Mouse (Mus musculus) A20 (cell line): ENCODE results near the gene Tmem131.
"Not testable (repeated sequence)": the region's sequence is repeated elsewhere in the genome, so short reads cannot be mapped to it uniquely, and the experiment has no call there.

ENCODE experiments used
- DNase-seq: peaks from one replicate; pipeline ENCODE4 v3.0.0-alpha.2; 2011; ENCODE audit warnings: low read depth, low spot score

Tmem131 gene

GRCm38 (mm10) chr1:36836274-36836954 is 107.1 kb downstream of the Tmem131 start:
- DNase-seq = no peak

- DNase-seq = no peak
Observed at GRCm38 (mm10) chr1:36835593-36835992, 107.9 kb downstream of the Tmem131 start.

DNA sequence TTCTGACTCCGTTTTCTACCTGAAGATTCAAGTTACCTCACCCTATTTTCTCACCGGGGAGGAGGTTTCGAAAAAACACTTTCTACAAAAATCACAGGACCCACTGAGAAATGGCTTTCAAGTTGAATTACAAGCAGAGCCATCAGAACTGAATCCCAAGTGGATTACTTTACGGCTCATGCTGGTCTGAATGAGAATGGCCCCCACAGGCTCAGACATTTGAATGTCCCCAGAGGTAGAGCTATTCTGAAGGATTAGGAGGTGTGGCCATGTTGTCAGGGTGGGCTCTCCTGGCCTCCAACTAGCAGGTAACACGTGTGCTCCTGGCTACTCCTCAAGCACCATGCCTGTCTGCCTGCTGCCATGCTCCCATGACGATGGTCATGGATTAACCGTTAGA is 109.4 kb downstream of the Tmem131 start:
- no peak for DNase-seq

DNA sequence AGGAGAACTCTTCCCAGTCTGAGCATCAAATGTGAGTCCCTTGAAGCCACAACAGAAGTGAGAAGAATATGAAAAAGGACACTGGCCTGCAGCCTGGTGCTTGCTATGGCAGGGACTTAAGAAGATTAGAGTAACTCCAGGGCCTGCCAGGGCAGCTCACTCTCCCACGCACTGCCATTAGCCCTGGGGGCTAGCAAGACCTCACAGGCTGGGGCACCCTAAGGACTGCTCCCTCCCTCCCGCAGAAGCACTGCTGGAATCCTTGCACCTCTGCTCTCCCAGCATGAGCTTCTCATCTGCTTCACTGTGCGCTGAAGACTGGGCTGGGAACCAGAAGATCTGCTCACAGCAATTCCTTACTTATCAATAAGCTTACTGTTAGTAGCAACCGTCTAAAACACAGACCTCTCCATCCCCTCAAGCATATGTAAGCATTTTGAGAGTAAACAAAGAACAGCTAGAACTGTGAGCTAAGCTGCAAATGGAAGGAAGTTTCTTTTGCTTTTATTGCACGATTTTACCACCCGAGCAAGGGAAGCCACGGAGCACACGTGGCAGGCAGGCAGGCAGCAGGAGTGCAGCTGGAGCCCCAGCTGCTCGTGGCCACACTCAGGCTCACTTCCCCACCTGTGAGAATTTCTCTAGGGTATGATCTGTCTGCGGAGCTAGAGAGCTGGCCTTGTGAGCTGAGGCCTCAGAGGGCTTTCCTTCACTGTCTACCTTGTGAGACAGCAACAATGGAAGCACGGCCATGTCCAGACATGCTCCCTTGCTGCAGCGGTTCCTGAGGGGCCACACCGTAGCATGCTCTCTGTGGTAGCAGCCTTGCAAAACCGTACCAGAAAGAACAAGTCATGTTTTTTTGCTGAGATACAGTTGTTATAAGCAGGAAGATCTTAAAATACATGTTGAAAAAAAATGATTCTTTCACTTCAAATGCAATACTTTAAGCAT is 112.3 kb downstream of the Tmem131 start:
- peak; percentile 70 for DNase-seq

GRCm38 (mm10) chr1:36824356-36824755 is 119.1 kb downstream of the Tmem131 start:
- no peak for DNase-seq

- not testable (repeated sequence) for DNase-seq
Observed at GRCm38 (mm10) chr1:36821918-36822317, 121.5 kb downstream of the Tmem131 start.

DNA sequence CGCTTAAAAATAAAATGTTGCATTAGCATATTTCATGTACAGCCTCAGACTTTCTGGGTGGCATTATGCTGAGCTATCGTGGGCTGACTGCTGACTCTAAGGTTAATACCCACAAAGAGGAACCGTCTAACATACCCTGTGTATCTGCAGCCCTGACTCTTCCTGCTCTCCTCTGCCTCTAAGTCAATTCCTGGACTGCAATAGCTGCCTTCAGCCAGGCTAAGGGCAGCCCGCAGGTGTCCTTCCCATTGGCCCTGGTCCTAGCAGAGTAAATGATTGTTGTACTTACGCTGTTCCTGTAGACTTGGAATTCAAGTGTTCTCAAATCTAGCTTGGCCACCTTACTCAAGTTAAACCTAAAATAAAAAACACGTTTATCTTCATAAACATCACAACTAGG is 128.3 kb downstream of the Tmem131 start:
- no peak for DNase-seq

GRCm38 (mm10) chr1:36814271-36814903 is 129.1 kb downstream of the Tmem131 start:
- no peak for DNase-seq

DNA sequence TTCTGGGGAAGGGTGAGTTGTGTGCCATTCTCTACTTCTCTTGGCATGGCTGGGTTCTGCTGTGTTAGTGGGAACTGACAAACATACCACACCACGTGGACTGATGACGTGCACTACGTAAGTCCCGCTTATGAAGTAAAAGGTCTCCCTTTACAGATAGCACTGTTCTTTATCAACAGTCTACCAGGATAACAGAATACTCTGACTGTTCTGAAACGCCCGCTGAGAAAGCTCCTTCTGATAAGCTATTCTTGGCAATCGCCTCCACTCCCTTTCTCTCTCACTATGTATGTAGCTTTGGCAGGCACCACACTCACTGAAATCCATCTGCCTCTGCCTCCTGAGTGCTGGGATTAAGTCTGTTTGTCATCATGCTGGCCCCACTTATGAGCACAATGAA is 130.1 kb downstream of the Tmem131 start:
- DNase-seq = no peak

DNA sequence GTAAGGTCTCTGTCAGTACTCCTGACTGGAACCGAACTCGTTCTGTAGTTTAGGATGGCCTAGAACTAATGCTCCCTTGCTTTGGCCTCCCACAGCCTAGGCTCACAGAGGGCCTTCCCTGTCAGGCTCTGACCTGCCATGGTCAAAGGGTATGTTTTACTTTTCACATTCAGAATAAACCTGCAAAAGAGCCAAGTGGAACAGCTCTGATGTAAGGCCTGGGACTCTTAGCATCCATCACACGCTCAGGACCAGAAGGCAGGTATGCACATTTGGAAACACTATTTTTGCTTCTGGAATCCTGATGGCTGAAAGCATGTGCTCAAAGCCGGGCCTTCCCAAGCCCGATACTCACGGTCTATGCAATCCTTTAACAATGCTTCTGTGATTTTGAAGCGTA is 131.7 kb downstream of the Tmem131 start:
- no peak for DNase-seq

GRCm38 (mm10) chr1:36807782-36808565 is 135.5 kb downstream of the Tmem131 start:
- no peak for DNase-seq

DNA sequence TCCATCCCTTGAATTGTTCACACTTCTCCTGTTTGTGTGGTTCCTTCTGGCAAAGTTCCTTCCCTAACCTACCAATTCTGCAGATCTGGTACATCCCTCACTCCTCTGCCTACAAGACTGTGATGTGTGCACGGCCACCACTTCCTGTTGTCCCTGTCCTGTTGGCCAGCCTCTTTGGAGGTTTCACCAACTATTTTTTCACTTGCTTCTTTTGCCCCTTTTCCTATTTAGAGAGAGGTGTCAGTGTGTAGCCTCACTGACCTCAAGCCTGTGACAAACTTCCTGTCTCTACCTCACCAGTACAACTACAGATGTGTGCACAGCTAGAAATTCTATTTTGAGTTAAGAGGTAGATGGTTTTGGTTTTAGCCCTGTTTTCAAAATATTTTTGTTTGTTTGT is 136.4 kb downstream of the Tmem131 start:
- no peak for DNase-seq

GRCm38 (mm10) chr1:36806181-36806905 is 137.1 kb downstream of the Tmem131 start:
- DNase-seq = no peak

- DNase-seq = no peak
Observed at GRCm38 (mm10) chr1:36804833-36805232, 138.6 kb downstream of the Tmem131 start.

DNA sequence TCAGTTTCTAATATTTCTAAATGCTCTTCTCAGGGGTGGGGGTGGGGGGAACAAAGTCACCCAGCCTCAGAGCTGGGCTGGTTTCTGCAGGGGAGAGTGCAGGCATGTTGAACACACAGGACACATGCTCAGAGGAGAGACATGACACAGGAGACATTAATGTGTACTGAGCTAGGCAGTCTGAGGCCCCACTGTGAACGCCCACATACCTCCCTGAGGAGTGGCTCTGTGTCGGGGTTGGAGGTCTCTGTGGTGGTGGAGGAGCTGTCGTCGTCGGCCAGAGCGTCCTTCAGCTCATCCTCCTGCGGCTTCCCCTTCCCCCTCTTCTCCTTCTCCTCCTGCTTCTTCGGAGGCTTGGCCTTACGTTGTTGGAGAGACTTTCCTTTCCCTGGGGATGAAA is 139.2 kb downstream of the Tmem131 start:
- no peak for DNase-seq

DNA sequence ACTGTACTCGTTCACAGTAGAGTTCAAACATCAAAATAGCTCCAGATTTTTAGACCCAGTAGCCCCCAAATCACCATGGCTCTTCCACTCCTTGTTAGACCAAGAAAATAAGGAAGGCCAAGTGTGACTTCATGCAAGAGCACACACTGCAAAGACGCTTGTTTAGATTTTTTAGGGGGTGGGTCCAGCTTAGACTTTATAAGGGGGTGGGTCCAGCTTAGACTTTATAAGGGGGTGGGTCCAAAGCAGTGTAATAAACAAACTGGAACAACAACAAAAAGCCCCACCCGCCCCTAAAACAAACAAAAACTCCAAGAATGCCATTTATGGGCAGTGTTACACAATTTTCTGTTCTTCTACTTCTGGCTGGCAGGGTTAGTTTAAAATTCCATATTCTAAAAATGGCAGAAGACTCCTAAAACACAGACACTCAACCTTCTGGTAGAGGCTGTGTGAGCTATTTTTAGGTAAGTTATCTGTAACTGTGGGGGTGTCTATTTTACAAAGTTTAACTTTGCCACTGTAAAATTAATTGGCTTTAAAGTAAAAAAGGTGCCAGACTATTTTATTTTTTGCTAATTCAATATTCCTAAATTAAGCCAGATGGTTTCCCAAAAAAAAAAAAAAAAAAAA is 143.0 kb downstream of the Tmem131 start:
- no peak for DNase-seq

DNA sequence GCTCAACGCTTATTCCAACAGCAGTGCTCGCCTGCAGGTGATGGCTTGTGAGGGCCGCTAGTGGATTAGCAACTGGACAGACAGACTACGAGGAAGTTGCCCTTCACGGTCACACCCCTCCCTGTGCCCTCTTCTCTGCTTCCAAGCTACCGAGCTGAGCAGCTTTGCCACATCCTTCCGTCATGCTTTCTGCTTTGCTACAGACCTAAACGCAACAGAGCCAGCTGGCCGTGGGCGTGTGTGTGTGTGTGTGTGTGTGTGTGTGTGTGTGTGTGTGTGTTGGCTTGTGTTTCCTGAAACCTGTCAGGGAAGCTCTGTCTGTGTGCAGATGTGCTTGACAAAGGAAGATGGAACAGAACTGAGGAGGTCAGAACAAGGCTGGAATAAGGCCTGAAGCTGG is 146.0 kb downstream of the Tmem131 start:
- DNase-seq = no peak

DNA sequence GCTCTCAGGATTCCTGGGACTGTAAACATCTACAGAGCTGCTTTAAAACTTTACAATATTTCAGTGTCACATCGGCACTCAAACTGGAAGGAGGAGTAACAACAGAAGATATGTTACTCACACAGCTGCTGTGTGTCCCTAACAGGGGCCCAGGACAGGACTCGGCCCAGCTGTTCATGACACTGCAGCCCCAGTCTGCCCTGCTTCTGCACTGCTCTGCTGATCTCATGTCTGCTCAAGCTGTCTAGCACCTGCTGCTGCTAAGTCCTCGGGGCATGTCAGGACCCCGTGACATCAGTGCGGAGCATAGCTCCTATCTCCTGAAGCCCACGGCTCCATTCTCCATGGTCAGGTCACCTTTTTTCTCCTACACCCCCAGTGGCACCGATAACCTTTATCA is 146.8 kb downstream of the Tmem131 start:
- no peak for DNase-seq

- no peak for DNase-seq
Observed at GRCm38 (mm10) chr1:36789416-36789815, 154.1 kb downstream of the Tmem131 start.

DNA sequence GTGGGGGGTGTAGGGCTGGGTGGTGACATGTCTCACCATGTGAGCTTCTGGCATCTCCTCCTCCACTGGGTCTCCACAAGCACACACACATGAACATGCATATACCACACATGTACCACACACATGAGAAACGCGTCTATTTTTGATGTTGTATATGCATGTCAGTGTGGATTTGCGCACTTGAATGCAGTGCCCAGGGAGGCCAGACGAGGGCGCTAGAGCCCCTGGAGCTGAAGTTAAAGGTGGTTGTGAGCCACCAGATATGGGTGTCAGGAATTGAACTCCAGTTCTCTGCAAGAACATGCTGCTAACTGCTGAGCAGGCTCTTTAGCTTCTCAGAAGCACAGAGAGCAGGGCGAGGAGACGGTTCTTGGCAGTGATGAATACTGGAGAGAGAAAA is 157.1 kb downstream of the Tmem131 start:
- peak; percentile 19 for DNase-seq
